Mouse (Mus musculus) E14TG2a.4 (cell line): Measurements from ENCODE around the gene Dhx34.

Source experiments
- CTCF ChIP-seq: conservative IDR thresholded peaks from 2 replicates; pipeline ENCODE4 v1.5.1; 2014; ENCODE audit warnings: low read length
- POU5F1 ChIP-seq: IDR thresholded peaks from 2 replicates; pipeline ENCODE4 v1.6.1; 2014; ENCODE audit warnings: low read length, borderline replicate concordance

DNA sequence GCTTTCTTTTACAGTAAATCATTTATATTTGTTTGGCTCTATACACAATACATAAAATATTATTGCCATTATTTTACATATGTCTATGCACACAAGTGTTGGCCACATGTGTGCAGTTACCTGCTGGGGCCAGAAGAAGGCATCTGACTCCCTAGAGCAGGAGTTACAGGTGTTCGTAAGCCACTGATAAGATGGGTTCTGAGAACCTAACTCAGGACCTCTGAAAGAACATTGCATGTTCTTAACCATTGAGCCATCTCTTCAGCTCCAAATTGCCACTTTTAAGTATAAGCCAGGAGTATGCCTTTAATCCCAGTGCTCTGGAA is 19.1 kb upstream of the Dhx34 start:
- TF ChIP-seq CTCF: no peak
- TF ChIP-seq POU5F1: no peak
